Mouse (Mus musculus) megakaryocyte, adult 5-6 weeks (primary cell): ENCODE data around the gene Acot12. TPM values are rescaled to one million over a fixed set of nuclear protein-coding genes. Genes with fewer than 3 reads are reported as not detected.

Experiments used
- ATAC-seq: 2 replicates; pipeline ENCODE4 v1.8.0; 2016; ENCODE audit warnings: mild to moderate bottlenecking, inconsistent platforms; ENCODE audit not compliant: poor library complexity, severe bottlenecking
- total RNA-seq, 2 experiments: library from RNA; stranded (forward) in 1 of 2; stranded (reverse) in 1 of 2; fragments of 153-499, 151-499 nt in 1 of 2; fragments of 221-1000, 200-1000 nt in 1 of 2; gene quantifications; 2 replicates each; pipeline versions ENCODE4 v1.2.3 to v1.2.4; 2015 to 2017

Acot12 gene
- total RNA-seq (2015) (not detected in 2 replicates), total RNA-seq (2017) (not detected in 2 replicates)

GRCm38 (mm10) chr13:91741280-91742047, at the start of gene Acot12:
Acot12 (plus strand) TSS chr13:91741512.
- ATAC-seq: no peak

DNA sequence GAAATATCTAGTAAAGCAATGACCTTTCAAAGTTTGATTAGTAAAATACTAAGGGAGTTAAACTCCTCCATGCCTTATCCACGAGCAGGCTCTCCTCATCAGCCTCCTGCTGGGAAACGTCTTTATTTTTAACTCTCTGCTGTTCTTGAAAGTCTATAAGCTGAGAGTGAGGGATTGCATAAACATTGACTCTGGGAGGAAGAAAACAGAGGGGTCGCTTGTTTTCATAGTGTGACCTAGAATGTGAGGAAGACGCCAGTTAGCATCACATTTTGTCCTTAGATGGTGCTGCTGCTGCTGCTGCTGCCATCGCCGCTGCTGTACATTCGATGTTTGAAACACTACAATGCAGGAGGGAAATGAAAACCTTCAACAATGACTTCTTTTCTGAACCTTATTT, 47.7 kb upstream of the Acot12 start:
- ATAC-seq: no peak

GRCm38 (mm10) chr13:91695406-91695805, 45.9 kb upstream of the Acot12 start:
- ATAC-seq: no peak

DNA sequence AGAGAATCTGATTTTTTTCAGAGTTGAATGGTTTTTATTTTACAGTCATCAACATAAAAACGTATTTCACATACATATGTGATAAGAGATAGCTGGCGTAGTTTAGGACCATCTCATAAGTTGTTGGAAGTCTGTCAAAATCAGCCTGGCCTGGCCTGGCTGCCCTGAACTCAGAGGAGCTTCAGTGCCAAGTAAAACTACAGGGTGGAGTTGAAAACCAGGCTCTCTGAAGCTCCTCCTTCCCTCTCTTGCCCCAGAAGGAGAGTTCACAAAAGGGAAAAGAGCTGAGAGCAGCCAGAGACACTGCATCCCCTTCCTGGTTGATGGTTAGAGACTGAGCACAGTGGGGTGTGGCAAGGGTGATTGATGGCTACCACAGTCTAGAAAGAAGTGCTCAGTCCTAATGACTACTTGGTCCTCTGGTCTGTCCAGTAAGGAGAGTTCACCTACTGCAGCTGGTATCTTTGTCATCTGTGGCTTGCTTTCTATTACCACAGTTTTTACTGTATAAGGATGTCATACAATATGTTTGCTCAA, 45.1 kb upstream of the Acot12 start:
- 0 out of 2 replicates have a peak, but pooled peaks have one; percentile 14 for ATAC-seq

GRCm38 (mm10) chr13:91697011-91697410, 44.3 kb upstream of the Acot12 start:
- peak; percentile 72 for ATAC-seq

- ATAC-seq: peak; percentile 96
Observed at GRCm38 (mm10) chr13:91702337-91702736, 39.0 kb upstream of the Acot12 start.

- no peak for ATAC-seq
Observed at GRCm38 (mm10) chr13:91719487-91719886, 21.8 kb upstream of the Acot12 start.

DNA sequence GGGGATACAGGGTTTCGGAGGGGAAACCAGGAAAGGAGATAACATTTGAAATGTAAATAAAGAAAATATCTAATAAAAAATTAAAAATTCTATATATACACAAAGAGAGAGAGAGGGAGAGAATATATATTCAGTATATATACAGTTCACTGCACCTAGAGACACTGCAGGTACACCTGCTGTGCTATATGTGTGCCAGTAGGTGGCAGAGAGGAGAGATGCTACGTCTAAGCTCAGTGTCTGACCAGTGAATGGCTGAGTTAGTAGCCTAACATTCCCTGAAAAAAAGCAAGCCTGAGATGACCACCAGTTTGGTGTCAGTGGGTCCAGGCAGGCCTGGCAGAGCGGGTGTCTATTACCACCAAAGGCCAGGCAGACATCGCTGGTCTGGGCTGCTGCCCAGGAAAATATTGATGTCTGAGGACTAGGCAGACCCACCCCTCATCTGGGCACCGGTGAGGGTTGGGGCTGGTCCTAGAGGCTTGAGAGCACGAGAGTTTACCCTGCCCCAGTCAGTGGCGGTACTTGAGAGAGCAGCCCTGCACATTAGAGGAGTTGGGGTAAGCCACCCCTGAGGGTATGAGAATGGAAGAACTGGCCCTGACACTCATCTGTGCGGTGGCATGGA, 18.1 kb upstream of the Acot12 start:
- ATAC-seq: peak; percentile 69

- ATAC-seq: no peak
Observed at GRCm38 (mm10) chr13:91723736-91724119, 17.6 kb upstream of the Acot12 start.

GRCm38 (mm10) chr13:91724211-91724610, 17.1 kb upstream of the Acot12 start:
- no peak for ATAC-seq

GRCm38 (mm10) chr13:91725130-91725529, 16.2 kb upstream of the Acot12 start:
- no peak for ATAC-seq

DNA sequence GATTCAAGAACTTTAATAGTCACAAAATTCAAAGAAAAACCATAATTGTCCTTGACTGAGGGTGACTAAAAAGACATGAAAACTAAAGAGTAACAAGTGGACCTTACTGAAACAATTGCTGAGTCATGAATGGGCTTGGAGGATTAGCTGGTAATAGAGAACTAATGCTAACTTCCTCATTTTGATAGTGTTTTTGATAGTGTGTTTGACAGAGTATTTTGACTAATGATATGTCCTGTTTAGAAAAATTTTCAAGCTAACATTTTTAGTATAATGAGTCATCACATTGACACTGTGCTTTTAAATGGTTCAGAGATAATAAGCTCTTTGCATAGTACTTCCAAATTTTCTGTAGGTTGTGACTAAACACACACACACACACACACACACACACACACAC, 13.4 kb upstream of the Acot12 start:
- peak; percentile 77 for ATAC-seq

GRCm38 (mm10) chr13:91737191-91737590, 4.1 kb upstream of the Acot12 start:
- no peak for ATAC-seq

GRCm38 (mm10) chr13:91740851-91741250, 461 bp upstream of the Acot12 start:
- ATAC-seq: no peak

DNA sequence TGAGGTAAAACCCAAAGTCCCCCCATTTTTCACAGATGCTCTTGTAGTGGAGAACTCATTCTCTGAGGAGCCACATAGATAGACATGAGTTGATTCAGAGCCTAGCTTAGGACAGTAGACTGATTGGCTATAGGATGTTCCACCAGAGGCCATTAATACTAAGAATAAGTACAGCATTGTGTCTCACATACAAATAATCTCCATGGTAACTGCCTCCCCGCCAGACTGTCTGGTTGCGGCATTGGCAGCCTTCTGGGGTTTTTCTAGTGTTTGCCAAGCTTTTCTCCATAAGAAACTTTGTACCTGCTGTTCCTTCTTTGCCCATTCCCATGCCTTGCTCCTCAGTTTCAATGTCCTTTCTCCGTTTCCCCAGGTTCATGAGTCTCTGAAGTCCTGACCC, 1.9 kb downstream of the Acot12 start:
- ATAC-seq: no peak

GRCm38 (mm10) chr13:91746470-91746869, 5.2 kb downstream of the Acot12 start:
- no peak for ATAC-seq

DNA sequence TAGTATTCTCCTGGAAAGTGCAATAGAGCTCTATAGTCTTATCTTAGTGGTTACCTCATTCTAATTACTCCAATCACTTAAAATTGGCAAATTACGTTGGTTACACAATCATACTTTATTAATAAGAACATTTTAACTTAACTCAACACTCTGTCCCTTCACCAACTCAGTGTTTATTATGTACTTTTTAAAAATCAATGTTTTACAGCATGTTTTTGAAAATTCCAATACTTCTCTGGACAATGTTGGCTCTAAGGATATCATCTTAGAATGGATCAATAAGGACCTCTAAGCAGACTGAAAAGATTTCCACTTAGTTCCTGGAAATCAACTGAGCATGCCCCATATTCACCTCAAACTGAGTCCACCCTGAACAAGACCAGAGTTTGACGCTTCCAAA, 7.1 kb downstream of the Acot12 start:
- no peak for ATAC-seq

DNA sequence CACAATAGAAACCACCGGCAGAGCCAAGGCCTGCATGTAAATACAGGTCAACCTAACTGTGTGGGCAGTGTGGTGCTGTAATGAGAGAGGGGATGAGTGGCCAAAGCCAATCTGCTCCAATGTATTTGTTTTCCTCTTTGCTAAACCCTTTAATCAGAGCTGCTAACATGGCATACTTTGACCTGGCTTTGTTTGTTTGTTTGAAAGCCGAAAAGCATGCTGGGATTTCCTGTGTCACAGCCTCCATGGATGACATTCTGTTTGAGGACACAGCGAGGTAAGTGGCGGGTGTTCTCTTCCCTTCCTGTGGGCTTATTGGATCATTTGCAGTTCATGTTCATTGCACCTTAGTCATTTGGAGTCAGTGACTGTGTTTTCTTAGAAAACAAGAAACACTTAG, 8.7 kb downstream of the Acot12 start:
- ATAC-seq: no peak

DNA sequence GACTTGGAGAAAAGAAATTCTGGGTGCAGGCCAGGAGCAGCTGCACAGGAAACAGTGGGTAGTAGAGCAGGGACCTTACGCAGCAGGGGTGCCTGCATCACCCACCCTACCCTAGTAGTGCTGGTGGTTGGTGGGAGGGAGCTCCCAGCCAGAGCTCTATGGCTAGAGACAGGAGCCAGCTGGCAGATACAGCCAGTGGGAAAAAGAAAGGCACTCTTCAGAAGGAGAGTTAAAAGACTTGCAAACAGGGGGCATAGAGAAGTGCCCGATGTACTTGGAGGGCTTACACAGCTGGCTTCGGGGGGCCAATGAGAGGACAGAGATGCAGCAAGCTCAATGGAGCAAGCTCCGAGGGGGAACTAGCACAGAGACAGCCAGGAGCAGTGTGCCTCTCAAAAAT, 12.4 kb downstream of the Acot12 start:
- no peak for ATAC-seq

DNA sequence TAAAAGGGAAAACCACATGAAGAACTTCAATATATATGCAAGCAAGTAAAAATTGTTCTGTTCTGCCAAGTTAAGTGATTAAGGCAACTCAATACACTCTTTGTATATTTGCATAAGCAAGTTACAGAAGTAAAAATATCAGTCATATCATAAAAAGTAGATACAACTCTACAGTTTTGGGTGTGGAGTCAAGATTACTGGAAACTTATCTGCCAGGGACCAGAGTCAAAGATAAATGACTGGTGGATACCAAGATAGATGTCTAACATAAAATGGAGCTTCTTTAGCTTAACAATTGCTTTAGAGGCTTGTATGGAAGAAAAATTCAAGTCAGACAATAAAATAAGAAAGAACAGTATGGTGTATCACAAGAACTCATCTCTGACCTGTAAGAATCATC, 13.4 kb downstream of the Acot12 start:
- no peak for ATAC-seq

- no peak for ATAC-seq
Observed at GRCm38 (mm10) chr13:91756230-91756629, 14.9 kb downstream of the Acot12 start.
